Mouse (Mus musculus) lung, embryonic 15.5 days (tissue): ENCODE data around the gene Map7d3. TPM values are rescaled to one million over a fixed set of nuclear protein-coding genes. Genes with fewer than 3 reads are reported as not detected.

Experiments used
- ATAC-seq: fragments of 200-750 bp; cut with Nextera tagmentation; 2 replicates; pipeline ENCODE4 v1.8.0; 2017; ENCODE audit warnings: moderate number of reproducible peaks, borderline replicate concordance; ENCODE audit not compliant: low FRiP score, low TSS enrichment; ENCODE audit errors: extremely low read depth
- H3K27ac ChIP-seq: fragments of 300-500 bp; sonication (generic); 2 replicates; pipeline ENCODE4 v1.5.1; 2015; ENCODE audit warnings: moderate library complexity, mild to moderate bottlenecking, inconsistent platforms
- H3K27me3 ChIP-seq: fragments of 300-500 bp; sonication (generic); 2 replicates; pipeline ENCODE4 v1.6.1; 2015; ENCODE audit warnings: inconsistent platforms
- H3K36me3 ChIP-seq: fragments of 300-500 bp; sonication (generic); 2 replicates; pipeline ENCODE4 v1.6.1; 2015; ENCODE audit warnings: inconsistent platforms
- H3K4me1 ChIP-seq: fragments of 300-500 bp; sonication (generic); 2 replicates; pipeline ENCODE4 v1.6.1; 2015; ENCODE audit warnings: inconsistent platforms
- H3K4me2 ChIP-seq: fragments of 300-500 bp; sonication (generic); 2 replicates; pipeline ENCODE4 v1.6.1; 2015; ENCODE audit warnings: inconsistent platforms, mild to moderate bottlenecking, moderate library complexity
- H3K4me3 ChIP-seq: fragments of 300-500 bp; sonication (generic); 2 replicates; pipeline ENCODE4 v1.5.1; 2015; ENCODE audit warnings: mild to moderate bottlenecking, inconsistent platforms
- H3K9ac ChIP-seq: fragments of 300-500 bp; sonication (generic); 2 replicates; pipeline ENCODE4 v1.6.1; 2015; ENCODE audit warnings: inconsistent platforms
- H3K9me3 ChIP-seq: fragments of 300-500 bp; sonication (generic); 2 replicates; pipeline ENCODE4 v1.6.1; 2016; ENCODE audit warnings: inconsistent platforms
- WGBS: fragments of 180-500 bp; shearing (Covaris S2); methylation state at CpG from one replicate; pipeline ENCODE4 v1.1.7; 2015; 5-methylcytosine and 5-hydroxymethylcytosine counted together
- polyA plus RNA-seq: library from polyadenylated mRNA; unstranded; fragments of >200 nt; fragmentation: Nextera tagmentation; extraction: Ambion mirVana; gene quantifications from 2 replicates; pipeline ENCODE4 v1.2.1, GENCODE M21; 2015

Map7d3 gene
- polyA plus RNA-seq = 2.5 and 2.7 TPM in 2 replicates

DNA sequence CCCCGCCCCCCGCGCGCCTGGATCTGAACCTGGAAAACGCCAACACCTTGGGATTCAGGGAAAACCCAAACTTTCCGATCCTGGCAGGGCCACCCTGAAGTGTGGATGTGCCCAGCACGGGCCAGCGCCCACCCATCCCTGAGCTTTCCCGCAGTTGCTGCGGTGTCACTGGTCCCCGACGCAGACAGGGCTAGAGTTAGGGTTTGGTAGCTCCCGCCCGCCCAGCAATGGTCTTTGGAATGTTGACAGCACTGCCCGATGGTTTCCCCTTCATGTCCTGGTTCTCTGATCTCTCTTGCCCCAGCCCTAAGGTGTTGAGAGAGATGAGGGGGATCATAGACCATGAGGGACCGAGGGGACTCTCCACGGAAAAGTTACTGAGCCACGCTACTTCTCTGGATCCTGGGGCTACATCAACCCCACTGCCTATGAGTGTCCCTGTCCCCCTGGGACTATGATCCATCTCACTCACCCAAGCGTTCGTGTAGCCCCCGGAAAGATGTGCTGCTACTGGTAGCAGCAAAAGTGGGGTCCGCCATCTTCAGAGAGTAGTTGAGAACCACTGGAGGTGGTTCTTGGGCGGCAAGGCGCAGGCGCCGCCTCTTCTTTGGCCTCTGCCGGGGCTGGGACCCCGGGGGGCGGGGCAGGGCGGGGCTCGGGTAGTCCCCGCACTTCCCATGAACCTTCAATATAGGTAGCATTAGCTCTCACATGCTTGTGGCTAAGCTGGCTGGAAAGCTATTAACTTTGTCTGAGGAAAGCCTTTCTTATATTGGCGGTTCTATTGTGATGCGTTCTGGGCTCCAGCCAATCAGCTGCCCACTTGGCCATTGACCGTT is at the start of gene Map7d3:
Map7d3 (minus strand) TSS at position 562 of the 839 bp plus-strand sequence.
- Histone ChIP-seq H3K9ac (peak within 1 kb of the TSS; percentile 36), H3K4me1 (no peaks in the 10 kb centered on the region), H3K36me3 (no peaks in the 10 kb centered on the region), H3K27ac (no peak within 1 kb of the TSS), H3K4me3 (peak within 1 kb of the TSS; percentile 47), H3K27me3 (no peaks in the 10 kb centered on the region), H3K9me3 (no peaks in the 10 kb centered on the region), H3K4me2 (peak within 1 kb of the TSS; percentile 72)
- ATAC-seq = peak; percentile 65; the same call in 1 of the 2 replicates
- WGBS = 20% methylated on average over 35 of the region's 35 CpGs

DNA sequence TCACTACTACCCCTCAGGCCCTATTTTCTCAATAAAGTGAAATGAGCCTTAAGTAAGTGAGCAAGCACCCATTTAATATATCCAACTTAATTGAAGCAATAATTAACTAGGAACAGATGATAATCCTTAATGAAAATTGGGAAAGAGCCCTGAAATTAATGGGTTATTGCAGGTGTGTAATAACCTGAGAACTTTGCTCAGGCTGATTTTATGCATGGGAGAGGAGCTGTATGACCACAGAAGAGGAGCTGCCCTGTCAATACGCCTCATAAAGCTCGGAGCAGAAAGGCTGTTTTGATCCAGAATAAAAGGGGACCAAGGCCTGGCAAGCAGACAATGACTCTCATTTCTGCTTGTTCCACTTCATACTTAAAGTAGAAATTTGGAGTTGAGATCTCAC is 47.7 kb upstream of the Map7d3 start, which contains the start of gene Adgrg4:
Adgrg4 (plus strand) TSS at position 301 of the 400 bp plus-strand sequence.
- no peak for ATAC-seq
- WGBS = 68% methylated on average over 2 of the region's 2 CpGs
- Histone ChIP-seq H3K27me3 (no peaks in the 10 kb centered on the region), H3K4me3 (no peak within 1 kb of the TSS), H3K4me1 (no peaks in the 10 kb centered on the region), H3K36me3 (no peaks in the 10 kb centered on the region), H3K27ac (no peak within 1 kb of the TSS), H3K9me3 (no peaks in the 10 kb centered on the region), H3K4me2 (no peak within 1 kb of the TSS), H3K9ac (no peak within 1 kb of the TSS)

DNA sequence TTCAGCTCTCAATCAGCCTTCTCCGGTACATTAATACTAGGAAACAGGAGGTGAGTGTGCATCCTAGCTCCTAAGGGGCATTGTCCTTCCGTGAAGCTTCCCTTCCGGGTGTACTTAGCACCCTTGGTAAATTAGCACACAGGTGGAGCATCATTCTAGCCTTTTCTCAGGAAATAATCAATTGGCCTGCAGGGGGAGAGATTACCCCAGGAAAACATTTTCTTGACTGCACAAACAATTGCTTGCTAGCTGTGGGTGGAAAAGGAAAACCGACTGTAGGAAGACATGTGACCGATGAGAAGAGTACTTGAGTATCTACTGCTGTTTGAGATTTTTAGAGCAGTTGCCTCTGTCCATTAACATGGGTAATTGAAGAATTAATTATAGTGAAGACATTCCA is 19.1 kb upstream of the Map7d3 start:
- H3K27ac ChIP-seq = no peak overlapping the region
- no peaks in the 10 kb centered on the region for H3K27me3 ChIP-seq
- H3K4me1 ChIP-seq = no peaks in the 10 kb centered on the region
- no peaks in the 10 kb centered on the region for H3K9me3 ChIP-seq
- no peak overlapping the region for H3K4me3 ChIP-seq
- H3K36me3 ChIP-seq = no peaks in the 10 kb centered on the region
- H3K4me2 ChIP-seq = no peak overlapping the region
- 67% methylated on average over 5 of the region's 5 CpGs for WGBS
- no peak overlapping the region for H3K9ac ChIP-seq
- no peak for ATAC-seq

DNA sequence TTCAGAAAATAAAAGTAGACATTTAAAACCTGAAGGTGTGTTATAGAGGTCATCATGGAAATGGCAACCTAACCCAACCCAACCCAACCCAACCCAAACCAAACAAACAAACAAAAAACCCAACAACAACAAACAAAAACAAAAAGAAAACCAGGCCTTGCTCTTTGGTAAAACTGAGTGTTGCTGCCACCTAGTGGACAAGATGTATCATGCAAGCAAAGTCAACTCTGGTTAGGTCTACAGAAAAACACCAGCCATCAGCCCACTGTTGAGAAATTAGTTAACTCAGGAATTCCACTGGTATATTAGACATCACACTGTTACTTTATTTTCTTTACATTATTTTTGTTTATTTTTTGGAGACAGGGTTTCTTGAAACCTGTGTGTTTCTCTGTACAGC is 17.2 kb upstream of the Map7d3 start:
- H3K9ac ChIP-seq = no peak overlapping the region
- no peak for ATAC-seq
- no peaks in the 10 kb centered on the region for H3K36me3 ChIP-seq
- no peaks in the 10 kb centered on the region for H3K4me1 ChIP-seq
- H3K4me3 ChIP-seq = no peak overlapping the region
- no peaks in the 10 kb centered on the region for H3K27me3 ChIP-seq
- H3K27ac ChIP-seq = no peak overlapping the region
- no peaks in the 10 kb centered on the region for H3K9me3 ChIP-seq
- no peak overlapping the region for H3K4me2 ChIP-seq

DNA sequence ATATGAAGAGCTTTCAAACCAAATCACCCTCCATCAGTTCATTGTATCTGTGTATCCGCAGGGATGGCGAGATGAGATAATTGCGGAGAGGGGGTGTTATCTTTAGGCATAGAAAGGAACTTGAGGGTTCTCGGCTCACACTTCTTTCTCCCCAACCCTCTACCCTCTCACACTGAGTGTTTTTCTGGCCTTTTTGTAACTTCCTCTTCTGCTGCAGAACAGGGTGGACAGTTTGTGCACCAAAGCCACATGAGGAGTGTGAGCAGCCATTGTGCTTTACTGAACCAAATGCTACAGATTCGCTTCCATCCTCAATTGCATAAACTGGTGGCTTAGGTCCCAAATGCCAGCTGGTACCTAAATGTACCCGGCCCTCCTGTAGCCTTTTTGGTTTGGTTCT is 13.7 kb upstream of the Map7d3 start:
- Histone ChIP-seq H3K9me3 (no peaks in the 10 kb centered on the region), H3K9ac (no peak overlapping the region), H3K4me3 (no peak overlapping the region), H3K36me3 (no peaks in the 10 kb centered on the region), H3K27me3 (no peaks in the 10 kb centered on the region), H3K4me2 (no peak overlapping the region), H3K4me1 (no peaks in the 10 kb centered on the region), H3K27ac (no peak overlapping the region)
- no peak for ATAC-seq
- WGBS = 81% methylated on average over 6 of the region's 6 CpGs

DNA sequence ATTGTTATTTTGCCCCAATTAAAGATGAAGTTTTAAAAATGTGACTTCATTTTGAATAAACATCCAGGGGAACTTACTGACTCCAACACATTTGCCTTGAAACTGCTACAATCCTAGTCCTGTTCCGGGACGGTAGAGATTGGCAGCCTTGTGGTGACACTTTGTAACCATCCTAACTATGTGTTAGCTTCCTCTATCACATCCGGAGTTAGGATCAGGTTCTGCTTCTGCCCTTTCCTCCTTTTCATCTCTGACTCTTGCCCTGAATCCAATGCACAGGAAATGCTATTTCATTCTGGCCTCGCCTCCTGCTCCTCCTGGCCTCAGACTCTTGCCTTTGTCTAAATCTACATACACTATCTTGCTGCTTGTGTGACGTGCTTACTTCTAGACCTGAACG is 5.4 kb upstream of the Map7d3 start:
- Histone ChIP-seq H3K36me3 (no peaks in the 10 kb centered on the region), H3K4me1 (no peaks in the 10 kb centered on the region), H3K27ac (no peak overlapping the region), H3K4me2 (no peak overlapping the region), H3K9me3 (no peaks in the 10 kb centered on the region), H3K9ac (no peak overlapping the region), H3K27me3 (no peaks in the 10 kb centered on the region), H3K4me3 (no peak overlapping the region)
- no peak for ATAC-seq
- WGBS = 61% methylated on average over 6 of the region's 6 CpGs

DNA sequence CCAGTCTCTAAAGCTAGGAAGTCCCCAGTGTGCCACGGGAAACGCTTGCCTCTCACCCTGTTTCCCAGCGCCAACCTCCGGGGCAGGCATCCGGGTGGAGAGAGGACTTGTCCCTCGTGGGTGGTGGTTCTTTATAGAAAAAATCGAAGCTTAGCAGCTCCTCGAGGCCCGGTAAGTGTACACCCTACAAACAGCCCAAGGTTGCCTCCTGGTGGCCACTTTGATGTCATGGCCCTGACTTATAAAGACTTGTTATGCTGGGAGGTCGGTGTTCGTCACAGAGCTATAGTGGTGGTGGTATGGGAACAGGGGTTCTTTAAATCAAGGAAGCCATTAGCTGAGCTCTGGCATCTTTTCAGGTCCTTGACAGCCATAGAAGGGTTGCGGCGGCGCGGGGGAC is 30.9 kb downstream of the Map7d3 start:
- peaks cover 19% of the 10 kb centered on the region; the same call in 1 of the 2 replicates for H3K36me3 ChIP-seq
- no peak overlapping the region for H3K27ac ChIP-seq
- H3K4me1 ChIP-seq = no peaks in the 10 kb centered on the region
- no peaks in the 10 kb centered on the region for H3K9me3 ChIP-seq
- H3K4me2 ChIP-seq = no peak overlapping the region
- H3K27me3 ChIP-seq = no peaks in the 10 kb centered on the region
- WGBS = 43% methylated on average over 15 of the region's 15 CpGs
- no peak overlapping the region for H3K9ac ChIP-seq
- no peak for ATAC-seq
- H3K4me3 ChIP-seq = no peak overlapping the region

DNA sequence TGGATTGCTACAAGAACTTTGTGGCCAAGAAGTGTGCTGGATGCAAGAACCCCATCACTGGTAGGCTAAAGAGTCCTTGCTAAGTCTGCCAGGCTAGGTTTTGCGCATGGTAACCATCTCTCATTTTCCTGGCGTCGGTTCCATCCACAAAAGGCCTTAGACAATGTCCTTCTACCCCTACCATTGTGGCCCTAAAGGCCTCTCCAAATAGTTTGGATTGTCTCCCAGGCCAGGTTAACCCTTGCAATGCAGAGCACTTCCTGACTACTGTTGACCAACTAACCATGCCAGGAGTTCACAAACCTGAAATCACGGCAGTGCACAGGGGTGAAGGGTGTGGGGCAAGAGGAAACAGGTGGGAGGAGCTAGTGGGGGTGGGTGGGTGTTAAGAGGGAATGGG is 31.5 kb downstream of the Map7d3 start:
- Histone ChIP-seq H3K4me3 (no peak overlapping the region), H3K27me3 (no peaks in the 10 kb centered on the region), H3K4me2 (no peak overlapping the region), H3K9me3 (no peaks in the 10 kb centered on the region), H3K9ac (no peak overlapping the region), H3K36me3 (peaks cover 19% of the 10 kb centered on the region; the same call in 1 of the 2 replicates), H3K27ac (no peak overlapping the region), H3K4me1 (no peaks in the 10 kb centered on the region)
- 69% methylated on average over 4 of the region's 4 CpGs for WGBS
- no peak for ATAC-seq

DNA sequence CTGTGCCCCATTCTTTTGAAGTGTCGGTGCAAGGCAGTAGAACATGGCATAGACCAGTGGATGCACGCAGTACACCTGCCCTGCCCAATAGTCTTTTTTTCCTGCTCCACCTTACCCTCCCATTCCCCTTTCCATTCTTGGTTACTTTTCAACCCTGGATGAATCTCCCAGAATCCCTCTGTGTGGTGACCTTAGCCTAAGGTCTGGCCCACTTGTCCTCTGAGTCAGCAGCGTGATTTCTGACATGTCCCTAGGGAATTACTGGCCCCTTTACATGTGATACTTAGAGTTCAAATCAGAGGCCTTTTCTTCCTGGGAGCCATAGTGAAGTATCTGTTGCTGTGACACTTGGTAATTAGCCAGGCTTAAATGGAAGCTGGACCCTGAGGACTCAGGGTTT is 34.6 kb downstream of the Map7d3 start:
- Histone ChIP-seq H3K4me3 (no peak overlapping the region), H3K9me3 (no peaks in the 10 kb centered on the region), H3K36me3 (peaks cover 8% of the 10 kb centered on the region; the same call in 1 of the 2 replicates), H3K27me3 (no peaks in the 10 kb centered on the region), H3K4me2 (no peak overlapping the region), H3K9ac (no peak overlapping the region), H3K4me1 (no peaks in the 10 kb centered on the region), H3K27ac (no peak overlapping the region)
- 84% methylated on average over 3 of the region's 3 CpGs for WGBS
- no peak for ATAC-seq

DNA sequence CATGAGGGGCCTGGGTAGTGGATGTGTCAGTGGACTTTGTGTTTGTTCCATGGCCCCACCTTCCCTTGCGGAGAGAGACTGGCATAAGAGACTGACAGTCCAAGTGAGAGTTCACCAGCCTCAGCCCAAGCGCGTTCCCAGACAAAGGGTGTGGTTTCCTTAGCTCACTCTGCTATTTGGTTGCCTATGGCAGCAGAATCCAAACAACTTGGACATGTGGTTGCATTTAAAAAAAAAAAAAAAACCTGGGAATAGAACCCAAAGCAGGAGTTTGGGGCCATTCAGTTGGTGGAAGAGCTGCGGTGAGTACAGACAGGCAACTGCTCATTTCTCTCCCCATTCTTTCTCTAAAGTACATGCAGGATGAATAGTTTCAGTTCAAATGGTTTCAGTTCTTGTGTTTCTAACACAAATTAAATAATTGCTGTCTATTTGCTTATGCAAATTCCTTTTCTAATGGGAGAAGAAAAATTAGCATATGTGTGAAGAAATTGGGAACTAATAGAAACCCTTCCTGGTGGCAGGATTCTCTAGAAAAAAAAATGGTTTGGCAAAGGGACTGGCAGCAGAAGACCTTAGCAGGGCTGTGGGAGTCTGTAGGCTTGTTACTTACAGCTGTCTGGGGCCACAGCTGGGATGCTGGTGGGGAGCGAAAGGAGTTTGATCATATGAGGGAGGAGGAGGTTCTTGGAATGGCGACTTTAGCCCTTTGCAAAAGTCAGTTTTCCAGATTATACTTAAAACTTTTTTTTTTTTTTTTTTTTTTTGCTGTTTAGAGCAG is 35.7 kb downstream of the Map7d3 start:
- Histone ChIP-seq H3K4me2 (no peak overlapping the region), H3K27ac (no peak overlapping the region), H3K4me1 (no peaks in the 10 kb centered on the region), H3K9ac (no peak overlapping the region), H3K4me3 (no peak overlapping the region), H3K9me3 (no peaks in the 10 kb centered on the region), H3K36me3 (peaks cover 3% of the 10 kb centered on the region; the same call in 1 of the 2 replicates), H3K27me3 (no peaks in the 10 kb centered on the region)
- no peak for ATAC-seq
- 59% methylated on average over 6 of the region's 6 CpGs for WGBS

DNA sequence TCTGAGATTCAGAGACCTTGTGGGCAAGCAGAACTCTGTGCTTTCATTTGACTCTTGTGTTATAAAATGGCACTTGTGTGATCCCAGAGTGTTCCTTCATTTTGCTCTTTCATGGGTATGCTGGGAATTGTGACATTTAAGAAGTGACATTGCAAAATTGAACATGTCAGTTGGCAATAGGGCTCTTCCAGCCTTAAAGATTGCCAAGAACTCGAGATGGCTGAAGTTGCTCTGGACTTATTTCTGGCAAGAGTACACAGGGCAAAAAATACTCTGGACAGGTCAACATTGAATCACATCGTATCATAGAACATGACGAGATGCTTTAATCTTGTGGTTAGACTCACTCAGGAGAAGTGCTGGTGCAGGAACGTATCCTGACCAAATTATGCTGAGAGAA is 48.8 kb downstream of the Map7d3 start:
- H3K27me3 ChIP-seq = no peaks in the 10 kb centered on the region
- H3K4me2 ChIP-seq = no peak overlapping the region
- ATAC-seq = no peak
- no peak overlapping the region for H3K27ac ChIP-seq
- no peaks in the 10 kb centered on the region for H3K9me3 ChIP-seq
- H3K36me3 ChIP-seq = no peaks in the 10 kb centered on the region
- WGBS = 73% methylated on average over 4 of the region's 4 CpGs
- no peak overlapping the region for H3K9ac ChIP-seq
- H3K4me3 ChIP-seq = no peak overlapping the region
- no peaks in the 10 kb centered on the region for H3K4me1 ChIP-seq

DNA sequence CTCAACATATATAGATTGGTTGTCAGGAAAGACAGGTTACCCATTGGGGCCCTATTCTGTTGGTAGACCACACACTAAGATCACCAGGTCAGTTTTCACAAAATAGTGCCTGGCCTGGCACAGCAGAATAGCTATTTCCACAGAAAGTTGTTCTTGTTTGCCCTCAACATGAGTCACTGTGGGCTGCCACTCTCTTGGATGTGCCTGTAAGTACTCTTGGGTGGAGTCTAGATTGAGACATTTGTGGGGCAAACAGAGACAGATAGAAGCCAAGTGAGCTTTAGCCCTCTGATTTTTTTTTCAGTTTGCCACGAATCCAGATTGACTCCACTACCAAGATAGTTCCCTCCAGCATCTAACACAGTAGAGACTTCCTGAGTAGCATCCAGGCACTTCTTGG is 50.4 kb downstream of the Map7d3 start:
- H3K4me3 ChIP-seq = no peak overlapping the region
- H3K9me3 ChIP-seq = no peaks in the 10 kb centered on the region
- H3K27me3 ChIP-seq = no peaks in the 10 kb centered on the region
- 63% methylated on average over 1 of the region's 1 CpGs for WGBS
- no peaks in the 10 kb centered on the region for H3K36me3 ChIP-seq
- H3K4me1 ChIP-seq = no peaks in the 10 kb centered on the region
- ATAC-seq = no peak
- no peak overlapping the region for H3K9ac ChIP-seq
- no peak overlapping the region for H3K27ac ChIP-seq
- H3K4me2 ChIP-seq = no peak overlapping the region
